Mouse (Mus musculus): Measurements from ENCODE around the gene Rdh16. TPM values are rescaled to one million over a fixed set of nuclear protein-coding genes. Genes with fewer than 3 reads are reported as not detected.
"Not testable (repeated sequence)": the region's sequence is repeated elsewhere in the genome, so short reads cannot be mapped to it uniquely, and the experiment has no call there.

Gene Rdh16
- polyA plus RNA-seq, 1 experiment from 2014 or later = not detected

- Histone ChIP-seq H3K27me3 (replicated peaks) (no peaks in the 10 kb centered on the region), H3K4me3 (no peak overlapping the region), H3K9ac (no peak overlapping the region), H3K9me3 (replicated peaks) (peaks cover 13% of the 10 kb centered on the region; the same call in 1 of the 2 replicates), H3K4me1 (replicated peaks) (no peaks in the 10 kb centered on the region), H3K27ac (ENCODE audit: poor library complexity, severe bottlenecking) (no peak overlapping the region), H3K36me3 (no peaks in the 10 kb centered on the region), H3K4me2 (no peak overlapping the region)
- WGBS = 67% methylated on average over 5 of the region's 5 CpGs
- ATAC-seq (ENCODE audit: insufficient number of reproducible peaks, low FRiP score) = no peak
These were observed 34.3 kb downstream of the Rdh16 start for GRCm38 (mm10) chr10:127835292-127835691.

- not testable (repeated sequence) for H3K9ac ChIP-seq; H3K4me1 ChIP-seq (replicated peaks); H3K27me3 ChIP-seq (replicated peaks); H3K4me2 ChIP-seq; H3K27ac ChIP-seq (ENCODE audit: poor library complexity, severe bottlenecking); H3K36me3 ChIP-seq; H3K4me3 ChIP-seq; ATAC-seq (ENCODE audit: insufficient number of reproducible peaks, low FRiP score)
- H3K9me3 ChIP-seq (replicated peaks) = peaks cover 13% of the 10 kb centered on the region; the same call in 1 of the 2 replicates
- WGBS = 90% methylated on average over 5 of the region's 5 CpGs
These were observed 36.8 kb downstream of the Rdh16 start for GRCm38 (mm10) chr10:127837793-127838192.

DNA sequence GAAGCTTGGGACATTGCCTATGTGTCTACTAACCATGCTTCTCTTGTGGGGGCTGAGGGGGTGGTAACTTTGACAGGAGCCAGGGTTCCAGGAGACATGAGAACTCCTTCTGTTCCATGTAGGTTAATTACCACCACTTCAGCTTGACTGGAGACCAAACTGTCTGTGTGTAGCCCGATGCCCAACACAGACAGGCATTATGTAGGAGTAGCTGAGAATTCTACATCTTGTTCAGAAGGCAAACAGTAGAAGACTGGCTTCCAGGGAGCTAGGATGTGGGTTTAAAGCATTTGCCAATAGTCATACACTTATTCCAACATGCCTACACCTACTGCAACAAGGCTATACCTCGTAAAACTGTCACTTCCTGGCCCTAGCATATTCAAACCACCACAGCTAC lies 37.6 kb downstream of the Rdh16 start:
- WGBS = 72% methylated on average over 2 of the region's 2 CpGs

DNA sequence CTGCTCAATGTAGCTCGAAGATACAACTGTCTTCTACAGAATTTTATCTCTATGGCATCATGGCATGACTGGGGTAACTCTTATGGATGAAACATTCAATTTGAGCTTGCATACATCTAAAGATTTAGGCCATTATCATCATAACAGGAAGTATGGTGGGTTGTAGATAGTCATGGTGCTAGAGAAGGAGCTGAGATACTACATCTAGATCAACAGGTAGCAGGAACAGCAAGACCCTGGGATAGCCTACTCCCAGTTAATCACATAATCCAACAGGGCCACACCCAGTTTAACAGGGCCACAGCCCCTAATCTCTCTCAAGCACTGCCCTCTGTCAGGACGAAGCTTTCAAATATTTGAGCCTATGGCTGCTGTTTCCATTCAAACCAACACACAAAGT lies 39.8 kb downstream of the Rdh16 start:
- Histone ChIP-seq H3K9ac (no peak overlapping the region), H3K4me3 (no peak overlapping the region), H3K9me3 (replicated peaks) (peaks cover 13% of the 10 kb centered on the region; the same call in 1 of the 2 replicates), H3K27ac (ENCODE audit: poor library complexity, severe bottlenecking) (no peak overlapping the region), H3K4me2 (no peak overlapping the region), H3K27me3 (replicated peaks) (no peaks in the 10 kb centered on the region), H3K4me1 (replicated peaks) (no peaks in the 10 kb centered on the region), H3K36me3 (no peaks in the 10 kb centered on the region)
- ATAC-seq (ENCODE audit: insufficient number of reproducible peaks, low FRiP score) = no peak
- 43% methylated on average over 2 of the region's 2 CpGs for WGBS

More for the DNA sequence above, 37.6 kb downstream of the Rdh16 start:
- ATAC-seq (ENCODE audit: insufficient number of reproducible peaks, low FRiP score) = no peak
- Histone ChIP-seq H3K9me3 (replicated peaks) (peaks cover 13% of the 10 kb centered on the region; the same call in 1 of the 2 replicates), H3K36me3 (no peaks in the 10 kb centered on the region), H3K27ac (ENCODE audit: poor library complexity, severe bottlenecking) (no peak overlapping the region), H3K4me3 (no peak overlapping the region), H3K27me3 (replicated peaks) (no peaks in the 10 kb centered on the region), H3K4me2 (no peak overlapping the region), H3K9ac (no peak overlapping the region), H3K4me1 (replicated peaks) (no peaks in the 10 kb centered on the region)

DNA sequence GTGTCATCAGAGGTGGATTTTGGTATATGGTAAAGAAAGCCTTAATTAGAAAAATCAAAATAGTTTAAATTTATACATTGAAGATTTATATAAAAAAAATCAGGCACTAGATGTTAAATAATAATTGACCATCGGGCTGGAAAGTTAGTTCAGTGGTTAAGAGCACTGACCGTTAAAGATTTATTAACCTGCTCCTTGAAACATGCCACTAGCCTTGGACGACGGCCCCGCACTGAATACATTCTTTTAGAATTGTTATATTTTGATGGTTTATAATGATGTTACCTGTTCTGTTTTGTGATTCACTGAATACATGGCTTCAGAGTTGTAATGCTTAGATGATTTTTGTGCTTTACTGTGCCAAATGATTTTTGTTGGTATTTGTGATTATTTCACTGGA lies 45.0 kb downstream of the Rdh16 start:
- ATAC-seq (ENCODE audit: insufficient number of reproducible peaks, low FRiP score); H3K4me2 ChIP-seq; H3K4me1 ChIP-seq (replicated peaks); H3K27me3 ChIP-seq (replicated peaks); H3K9me3 ChIP-seq (replicated peaks); H3K36me3 ChIP-seq; H3K4me3 ChIP-seq; H3K9ac ChIP-seq; H3K27ac ChIP-seq (ENCODE audit: poor library complexity, severe bottlenecking): not testable (repeated sequence)
- WGBS = 87% methylated on average over 5 of the region's 5 CpGs

- no peak overlapping the region for H3K9ac ChIP-seq
- 84% methylated on average over 1 of the region's 1 CpGs for WGBS
- H3K27me3 ChIP-seq (replicated peaks) = no peaks in the 10 kb centered on the region
- no peak overlapping the region for H3K27ac ChIP-seq (ENCODE audit: poor library complexity, severe bottlenecking)
- peaks cover 7% of the 10 kb centered on the region for H3K9me3 ChIP-seq (replicated peaks)
- no peaks in the 10 kb centered on the region for H3K4me1 ChIP-seq (replicated peaks)
- no peak overlapping the region for H3K4me2 ChIP-seq
- H3K4me3 ChIP-seq = no peak overlapping the region
- ATAC-seq (ENCODE audit: insufficient number of reproducible peaks, low FRiP score) = no peak
- no peaks in the 10 kb centered on the region for H3K36me3 ChIP-seq
These were observed 47.1 kb downstream of the Rdh16 start for GRCm38 (mm10) chr10:127848089-127848488.

GRCm38 (mm10) chr10:127849628-127850027 lies 48.7 kb downstream of the Rdh16 start, which contains the start of gene Rdh19:
Rdh19 (plus strand) TSS chr10:127849928.
- ATAC-seq (ENCODE audit: insufficient number of reproducible peaks, low FRiP score) = no peak
- no peak within 1 kb of the TSS for H3K9ac ChIP-seq
- no peaks in the 10 kb centered on the region for H3K36me3 ChIP-seq
- no peaks in the 10 kb centered on the region for H3K4me1 ChIP-seq (replicated peaks)
- H3K27ac ChIP-seq (ENCODE audit: poor library complexity, severe bottlenecking) = no peak within 1 kb of the TSS
- peaks cover 7% of the 10 kb centered on the region for H3K9me3 ChIP-seq (replicated peaks)
- H3K4me3 ChIP-seq = no peak within 1 kb of the TSS
- whole genome bisulfite sequencing = 88% methylated on average over 1 of the region's 1 CpGs
- no peaks in the 10 kb centered on the region for H3K27me3 ChIP-seq (replicated peaks)
- H3K4me2 ChIP-seq = no peak within 1 kb of the TSS

DNA sequence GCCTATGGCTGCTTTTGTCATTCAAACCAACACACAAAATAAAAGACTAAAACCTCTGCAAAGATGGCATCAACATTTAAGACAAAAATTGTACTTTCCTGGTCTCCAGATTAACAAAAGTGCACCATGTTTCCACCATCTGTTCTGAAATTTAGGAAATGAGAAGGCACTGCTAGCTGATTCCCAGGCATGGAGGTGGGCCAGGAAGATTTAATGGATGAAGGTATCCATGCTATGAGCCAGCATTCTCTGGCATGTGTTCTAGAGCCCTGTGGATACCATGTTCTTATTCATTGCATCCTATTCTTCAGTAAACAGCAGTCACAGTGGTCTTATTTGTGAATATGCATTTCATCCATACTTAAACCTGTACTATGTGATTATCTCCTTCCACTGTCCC lies 55.4 kb downstream of the Rdh16 start:
- no peak for ATAC-seq (ENCODE audit: insufficient number of reproducible peaks, low FRiP score)
- Histone ChIP-seq H3K27ac (ENCODE audit: poor library complexity, severe bottlenecking) (no peak overlapping the region), H3K4me3 (no peak overlapping the region), H3K27me3 (replicated peaks) (no peaks in the 10 kb centered on the region), H3K9me3 (replicated peaks) (peaks cover 5% of the 10 kb centered on the region; the same call in 1 of the 2 replicates), H3K36me3 (no peaks in the 10 kb centered on the region), H3K4me1 (replicated peaks) (no peaks in the 10 kb centered on the region), H3K4me2 (no peak overlapping the region), H3K9ac (no peak overlapping the region)

GRCm38 (mm10) chr10:127864931-127865330 lies 64.0 kb downstream of the Rdh16 start:
- no peaks in the 10 kb centered on the region for H3K36me3 ChIP-seq
- no peaks in the 10 kb centered on the region for H3K27me3 ChIP-seq (replicated peaks)
- H3K9ac ChIP-seq = no peak overlapping the region
- no peak overlapping the region for H3K4me3 ChIP-seq
- no peak overlapping the region for H3K27ac ChIP-seq (ENCODE audit: poor library complexity, severe bottlenecking)
- peaks cover 3% of the 10 kb centered on the region; the same call in 1 of the 2 replicates for H3K9me3 ChIP-seq (replicated peaks)
- H3K4me1 ChIP-seq (replicated peaks) = no peaks in the 10 kb centered on the region
- ATAC-seq (ENCODE audit: insufficient number of reproducible peaks, low FRiP score) = no peak
- H3K4me2 ChIP-seq = no peak overlapping the region

- Histone ChIP-seq H3K27me3 (replicated peaks) (no peaks in the 10 kb centered on the region), H3K36me3 (no peaks in the 10 kb centered on the region), H3K4me1 (replicated peaks) (no peaks in the 10 kb centered on the region), H3K4me3 (no peak within 1 kb of the TSS), H3K9me3 (replicated peaks) (peaks cover 8% of the 10 kb centered on the region), H3K9ac (no peak within 1 kb of the TSS), H3K4me2 (no peak within 1 kb of the TSS), H3K27ac (ENCODE audit: poor library complexity, severe bottlenecking) (no peak within 1 kb of the TSS)
- 79% methylated on average over 3 of the region's 3 CpGs for WGBS
- no peak for ATAC-seq (ENCODE audit: insufficient number of reproducible peaks, low FRiP score)
These were observed 65.3 kb downstream of the Rdh16 start, which contains the start of gene Rdh16f2 for GRCm38 (mm10) chr10:127866232-127866631. Rdh16f2 (plus strand) TSS chr10:127866474.

- WGBS = 68% methylated on average over 4 of the region's 4 CpGs
- Histone ChIP-seq H3K9ac (no peak overlapping the region), H3K4me3 (no peak overlapping the region), H3K36me3 (no peaks in the 10 kb centered on the region), H3K4me1 (replicated peaks) (peaks cover under 1% of the 10 kb centered on the region; the same call in 1 of the 2 replicates), H3K27me3 (replicated peaks) (no peaks in the 10 kb centered on the region), H3K9me3 (replicated peaks) (peaks cover 10% of the 10 kb centered on the region), H3K27ac (ENCODE audit: poor library complexity, severe bottlenecking) (no peak overlapping the region), H3K4me2 (no peak overlapping the region)
- ATAC-seq (ENCODE audit: insufficient number of reproducible peaks, low FRiP score) = no peak
These were observed 71.5 kb downstream of the Rdh16 start for GRCm38 (mm10) chr10:127872484-127872883.

DNA sequence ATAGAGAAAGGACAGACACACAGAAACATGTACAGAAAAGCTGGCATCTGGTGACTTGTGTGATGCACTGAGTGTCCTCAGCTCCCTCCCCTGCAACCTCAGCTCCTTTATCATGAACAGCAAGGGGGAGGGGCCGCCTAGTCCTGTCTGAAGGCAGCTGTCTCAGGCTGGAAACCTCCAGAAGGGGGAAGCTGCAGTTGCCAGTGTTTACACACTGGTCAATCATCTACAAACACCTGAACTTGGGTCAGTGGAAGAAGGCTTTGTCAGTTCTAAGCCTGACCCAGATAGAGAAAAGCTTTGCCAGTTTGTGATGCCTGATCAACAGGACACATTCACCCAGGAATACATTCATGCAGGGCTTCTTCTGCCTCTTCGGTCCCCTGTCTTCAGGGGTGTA lies 76.7 kb downstream of the Rdh16 start:
- no peak overlapping the region for H3K4me3 ChIP-seq
- 21% methylated on average over 2 of the region's 2 CpGs for whole genome bisulfite sequencing
- H3K4me2 ChIP-seq = no peak overlapping the region
- H3K9me3 ChIP-seq (replicated peaks) = no peaks in the 10 kb centered on the region
- H3K27me3 ChIP-seq (replicated peaks) = no peaks in the 10 kb centered on the region
- H3K4me1 ChIP-seq (replicated peaks) = peaks cover 14% of the 10 kb centered on the region
- no peaks in the 10 kb centered on the region for H3K36me3 ChIP-seq
- ATAC-seq (ENCODE audit: insufficient number of reproducible peaks, low FRiP score) = no peak
- H3K9ac ChIP-seq = no peak overlapping the region
- H3K27ac ChIP-seq (ENCODE audit: poor library complexity, severe bottlenecking) = no peak overlapping the region

All from heart, embryonic 12.5 days (tissue).